Mouse (Mus musculus): ENCODE data around the gene Mrap.

The Mrap gene

DNA sequence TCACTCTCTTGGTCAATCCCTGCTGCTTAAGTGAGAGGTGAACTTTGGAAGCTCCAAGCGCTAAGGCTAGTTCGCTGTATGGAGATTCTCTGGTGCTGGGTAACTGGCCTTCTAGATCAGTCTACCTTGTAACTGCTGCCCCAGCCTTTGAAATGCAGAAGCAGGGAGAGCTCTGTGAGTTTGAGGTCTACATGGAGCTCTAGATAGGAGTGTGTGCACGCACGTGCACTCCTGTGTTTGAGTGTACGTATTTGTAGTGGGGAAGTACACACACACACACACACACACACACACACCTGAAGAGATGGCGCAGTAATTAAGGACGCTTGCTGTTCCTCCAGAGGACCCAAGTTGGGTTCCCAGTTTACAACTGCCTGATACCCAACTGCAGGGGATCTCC, 10.2 kb downstream of the Mrap start:
- no peak for DNase-seq (ENCODE audit: extremely low spot score, low read depth, low spot score)

GRCm38 (mm10) chr16:90753386-90753941, 15.5 kb downstream of the Mrap start:
- no peak for DNase-seq (ENCODE audit: extremely low spot score, low read depth, low spot score)

GRCm38 (mm10) chr16:90759335-90759734, 21.3 kb downstream of the Mrap start:
- DNase-seq (ENCODE audit: extremely low spot score, low read depth, low spot score), result no peak

DNA sequence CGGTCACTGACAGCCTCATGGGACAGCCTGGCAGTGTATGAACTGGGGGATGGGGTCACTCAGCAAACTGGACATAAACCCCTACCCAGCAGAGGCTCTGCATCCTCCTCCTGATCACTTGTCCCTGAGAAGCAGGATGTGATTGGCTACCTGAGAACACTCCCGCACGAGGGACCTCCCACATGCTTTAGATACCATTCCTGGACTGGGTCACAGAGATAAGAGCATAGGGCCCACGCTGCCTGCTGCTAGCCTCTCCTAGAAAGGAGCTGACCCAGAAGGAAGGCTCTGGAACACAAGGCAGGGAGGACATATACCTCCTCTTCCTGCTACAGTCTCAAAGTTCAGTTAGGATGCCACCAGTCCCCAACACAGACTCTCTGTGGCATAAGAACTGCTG, 22.5 kb downstream of the Mrap start:
- DNase-seq (ENCODE audit: extremely low spot score, low read depth, low spot score), result no peak

DNA sequence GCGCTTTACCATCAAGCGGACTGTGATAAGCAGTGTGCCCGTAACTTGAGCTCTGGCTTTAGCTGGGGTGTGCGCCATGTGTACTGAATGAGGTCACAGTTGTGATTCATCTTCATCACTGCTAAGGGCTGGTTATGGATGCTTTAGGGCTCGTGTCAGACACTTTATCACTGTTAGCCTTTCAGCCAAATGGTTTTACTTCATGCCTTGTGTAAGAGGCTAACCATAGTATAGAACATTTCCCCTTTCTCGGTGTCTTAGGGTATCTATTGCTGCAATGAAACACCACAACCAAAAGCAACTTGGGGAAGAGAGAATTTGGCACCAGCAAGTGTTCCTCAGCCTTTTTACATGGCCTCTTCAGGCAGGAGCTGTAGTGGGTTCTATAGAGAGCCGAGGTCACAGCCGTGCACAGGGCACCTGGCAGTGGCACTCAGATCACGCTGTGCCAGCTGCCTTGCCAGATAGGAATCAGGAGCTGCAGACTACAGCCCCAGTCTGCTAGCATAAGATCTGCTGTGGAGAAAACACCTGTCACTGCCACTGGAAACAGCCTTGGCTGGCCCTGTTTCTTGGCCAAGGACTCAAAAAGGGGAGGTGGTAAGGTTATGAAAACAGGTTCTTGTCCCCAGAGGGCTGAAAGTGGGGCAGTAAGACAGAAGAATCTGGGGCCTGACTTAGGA, 27.3 kb downstream of the Mrap start:
- DNase-seq (ENCODE audit: extremely low spot score, low read depth, low spot score), result no peak

- DNase-seq (ENCODE audit: extremely low spot score, low read depth, low spot score), result no peak
Measured at GRCm38 (mm10) chr16:90766919-90767454, 29.0 kb downstream of the Mrap start.

- DNase-seq (ENCODE audit: extremely low spot score, low read depth, low spot score), result no peak
Measured at GRCm38 (mm10) chr16:90774216-90774615, 36.2 kb downstream of the Mrap start.

DNA sequence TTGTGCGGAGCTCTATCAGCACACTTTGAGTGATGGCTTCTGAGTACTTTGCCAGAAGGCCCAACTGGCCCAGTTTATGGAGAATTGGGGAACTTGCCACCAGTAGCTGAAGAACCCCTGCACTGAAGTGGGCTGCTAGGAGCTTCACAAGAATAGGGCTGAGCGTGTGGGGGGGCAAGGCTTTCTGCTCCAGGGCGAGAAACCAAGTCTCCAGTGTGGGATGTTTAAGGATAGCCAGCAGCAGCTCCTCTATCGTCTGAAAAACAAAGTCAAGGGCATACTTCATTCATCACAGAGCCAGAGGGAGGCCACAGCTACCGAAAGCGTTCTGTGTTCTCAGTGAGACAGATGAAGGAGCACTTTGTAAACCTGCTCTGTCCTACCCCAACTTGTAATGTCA, 36.6 kb downstream of the Mrap start:
- DNase-seq (ENCODE audit: extremely low spot score, low read depth, low spot score), result no peak

DNA sequence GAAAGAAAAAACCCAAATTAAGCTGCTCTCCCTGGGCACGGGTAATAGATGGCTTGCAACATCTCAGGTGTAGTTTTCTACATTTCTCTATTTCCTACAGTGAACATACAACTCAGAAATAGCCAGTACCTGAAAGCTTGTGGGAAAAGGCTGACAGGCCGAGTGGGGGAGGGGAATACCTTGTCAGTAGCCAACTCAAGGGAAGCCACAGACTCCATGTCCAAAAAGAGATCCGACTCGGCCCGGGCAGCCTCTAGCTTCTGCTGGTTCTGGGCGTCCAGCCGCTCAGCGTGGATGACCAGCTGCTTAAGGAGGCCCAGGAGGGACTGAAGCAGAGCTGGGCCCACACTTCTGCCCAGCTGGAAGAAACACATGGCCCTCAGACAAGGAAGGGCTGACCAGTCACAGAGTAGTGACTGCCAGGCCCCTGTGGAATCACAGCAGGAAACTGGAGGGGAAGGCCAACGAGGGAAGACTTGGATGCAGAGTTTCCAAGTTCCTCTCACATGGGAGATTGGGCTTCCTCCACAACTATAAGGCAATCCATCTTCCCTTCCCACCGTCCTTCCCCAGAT, 38.0 kb downstream of the Mrap start:
- no peak for DNase-seq (ENCODE audit: extremely low spot score, low read depth, low spot score)

- DNase-seq (ENCODE audit: extremely low spot score, low read depth, low spot score), result no peak
Measured at GRCm38 (mm10) chr16:90779783-90780182, 41.8 kb downstream of the Mrap start.

GRCm38 (mm10) chr16:90783302-90783701, 45.3 kb downstream of the Mrap start:
- no peak for DNase-seq (ENCODE audit: extremely low spot score, low read depth, low spot score)

GRCm38 (mm10) chr16:90785257-90785656, 47.2 kb downstream of the Mrap start:
- DNase-seq (ENCODE audit: extremely low spot score, low read depth, low spot score), result no peak

DNA sequence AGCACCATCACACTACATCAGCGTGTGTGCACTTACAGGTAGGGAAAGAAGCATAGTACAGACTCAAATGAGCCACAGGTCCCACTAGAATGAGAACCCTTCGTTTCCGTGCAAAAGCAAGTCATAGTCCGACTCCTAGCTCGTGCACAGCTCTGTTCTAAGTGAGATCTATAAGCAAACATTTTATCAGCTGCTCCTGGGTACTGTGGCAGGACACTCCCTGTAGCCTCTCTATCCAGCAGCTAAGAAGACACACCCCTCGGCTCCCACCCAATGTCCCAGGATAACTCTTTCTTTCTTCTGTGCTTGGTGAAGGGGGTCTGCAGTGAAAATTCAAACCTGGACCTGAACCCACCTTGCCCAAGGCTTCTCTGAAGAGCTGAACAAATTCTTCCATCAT, 50.6 kb downstream of the Mrap start:
- DNase-seq (ENCODE audit: extremely low spot score, low read depth, low spot score), result no peak

DNA sequence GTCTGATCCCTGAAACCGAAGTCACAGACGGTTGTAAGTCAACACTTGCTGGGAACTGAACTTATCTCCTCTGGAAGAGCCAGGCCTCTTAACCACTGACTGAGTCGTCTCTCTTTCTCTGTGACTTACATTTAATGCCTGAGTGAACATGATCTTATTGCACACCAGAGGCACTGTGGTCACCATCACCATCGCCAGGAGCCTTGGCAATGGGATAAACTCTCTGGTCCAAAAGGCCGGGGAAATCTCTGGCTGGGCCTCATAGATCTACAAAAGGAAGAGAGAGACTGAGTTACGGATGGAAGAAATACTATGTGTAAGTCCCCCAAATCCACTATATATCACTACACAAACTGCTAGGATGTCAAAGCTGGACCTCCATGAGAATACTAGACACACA, 52.9 kb downstream of the Mrap start:
- no peak for DNase-seq (ENCODE audit: extremely low spot score, low read depth, low spot score)

DNA sequence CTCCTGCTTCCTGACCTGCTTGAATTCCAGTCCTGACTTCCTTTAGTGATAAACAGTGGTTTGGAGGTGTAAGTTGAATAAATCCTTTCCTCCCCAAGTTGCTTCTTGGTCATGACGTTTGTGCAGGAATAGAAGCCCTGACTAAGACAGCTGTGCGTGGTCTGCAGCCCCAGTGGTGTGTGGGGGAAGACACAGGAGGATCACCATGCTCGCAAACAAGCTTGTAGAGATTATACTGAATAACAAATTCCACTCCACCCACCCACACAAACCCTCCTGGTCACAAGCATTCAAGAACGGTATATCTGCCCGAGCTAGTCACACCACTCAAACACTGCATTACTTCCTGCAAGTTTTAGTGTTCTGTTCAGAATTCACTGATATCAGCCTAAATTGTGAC, 54.1 kb downstream of the Mrap start:
- DNase-seq (ENCODE audit: extremely low spot score, low read depth, low spot score), result no peak

DNA sequence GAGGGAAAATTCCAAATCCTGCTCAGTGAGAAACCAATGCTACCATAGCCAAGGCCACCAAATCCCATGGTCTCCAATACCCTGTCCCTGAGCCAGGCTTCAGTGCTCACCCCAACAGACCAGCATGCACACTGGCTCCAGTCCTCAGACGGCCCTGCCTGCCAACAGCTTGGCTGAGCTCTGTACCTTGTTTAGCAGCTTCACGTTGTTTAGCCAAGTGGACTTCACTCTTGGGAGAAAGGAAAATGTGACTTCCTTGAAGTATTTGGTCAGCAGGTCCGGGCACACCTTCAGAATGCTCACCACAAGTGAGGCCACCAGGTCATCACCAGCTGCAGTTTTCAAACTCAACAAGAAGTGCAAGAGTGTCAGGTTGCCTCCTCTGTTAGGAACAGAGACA, 54.5 kb downstream of the Mrap start:
- no peak for DNase-seq (ENCODE audit: extremely low spot score, low read depth, low spot score)

DNA sequence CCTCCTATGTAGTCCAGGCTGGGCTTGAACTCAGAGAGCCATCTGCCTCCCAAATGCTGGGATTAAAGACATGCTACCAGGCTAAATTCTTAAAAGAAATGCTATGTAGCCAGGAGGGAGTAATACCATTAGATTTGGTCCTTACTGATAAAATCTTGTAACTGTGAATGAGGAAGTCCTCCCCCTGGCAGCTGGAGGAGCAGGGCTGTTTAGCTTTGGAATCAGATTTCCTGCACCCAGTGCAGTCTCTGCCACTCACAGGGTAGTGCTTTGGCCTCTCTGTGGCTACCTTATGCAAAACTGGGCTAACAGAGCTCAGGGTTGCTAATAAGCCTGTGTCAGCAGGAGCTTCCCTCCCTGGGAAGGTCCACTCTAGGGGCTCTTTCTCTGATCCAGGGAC, 56.7 kb downstream of the Mrap start:
- DNase-seq (ENCODE audit: extremely low spot score, low read depth, low spot score), result no peak

DNA sequence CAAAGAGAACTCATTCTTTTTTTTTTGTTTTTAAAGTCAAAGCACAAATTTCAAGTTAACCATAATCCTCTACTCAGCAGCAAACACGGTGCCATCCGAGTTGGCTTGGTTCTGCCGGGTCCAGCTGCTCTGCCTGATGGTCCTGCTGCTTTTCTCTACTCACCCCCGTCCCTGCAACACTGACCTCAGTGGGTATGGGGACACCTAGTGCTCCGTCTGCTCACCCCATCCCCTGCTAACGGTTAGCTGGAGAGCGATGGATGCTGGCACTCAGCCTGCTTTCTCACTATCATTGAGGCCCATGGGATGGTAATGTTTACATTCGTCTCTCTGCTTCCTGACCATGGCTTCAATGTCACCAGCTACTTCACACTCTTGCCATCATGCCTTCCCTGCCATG, 60.4 kb downstream of the Mrap start:
- DNase-seq (ENCODE audit: extremely low spot score, low read depth, low spot score), result no peak

DNA sequence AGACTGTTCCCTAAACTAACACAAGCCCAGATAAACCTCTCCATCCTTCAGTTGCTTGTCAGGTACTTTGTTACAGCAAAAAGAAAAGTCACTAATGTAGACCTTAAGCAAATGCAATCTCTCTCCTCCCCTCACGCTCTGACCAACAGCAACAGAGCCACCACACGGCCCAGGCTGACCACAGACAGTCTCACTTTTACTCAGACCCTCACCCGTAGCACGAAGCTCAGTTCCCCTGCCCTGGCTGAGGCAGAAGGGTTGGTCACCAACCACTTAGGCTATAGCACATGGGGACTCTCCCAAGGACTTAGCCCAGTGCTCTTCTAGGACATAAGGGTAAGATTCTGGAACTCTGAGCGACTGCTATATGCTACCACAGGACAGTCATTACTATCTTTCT, 60.8 kb downstream of the Mrap start:
- DNase-seq (ENCODE audit: extremely low spot score, low read depth, low spot score), result no peak

Measured in hindlimb bud, embryonic 11.5 days (tissue).